Mouse (Mus musculus): ENCODE measurements around the gene Klrg2.
"Not testable (repeated sequence)": the region's sequence is repeated elsewhere in the genome, so short reads cannot be mapped to it uniquely, and the experiment has no call there.

The Klrg2 gene

DNA sequence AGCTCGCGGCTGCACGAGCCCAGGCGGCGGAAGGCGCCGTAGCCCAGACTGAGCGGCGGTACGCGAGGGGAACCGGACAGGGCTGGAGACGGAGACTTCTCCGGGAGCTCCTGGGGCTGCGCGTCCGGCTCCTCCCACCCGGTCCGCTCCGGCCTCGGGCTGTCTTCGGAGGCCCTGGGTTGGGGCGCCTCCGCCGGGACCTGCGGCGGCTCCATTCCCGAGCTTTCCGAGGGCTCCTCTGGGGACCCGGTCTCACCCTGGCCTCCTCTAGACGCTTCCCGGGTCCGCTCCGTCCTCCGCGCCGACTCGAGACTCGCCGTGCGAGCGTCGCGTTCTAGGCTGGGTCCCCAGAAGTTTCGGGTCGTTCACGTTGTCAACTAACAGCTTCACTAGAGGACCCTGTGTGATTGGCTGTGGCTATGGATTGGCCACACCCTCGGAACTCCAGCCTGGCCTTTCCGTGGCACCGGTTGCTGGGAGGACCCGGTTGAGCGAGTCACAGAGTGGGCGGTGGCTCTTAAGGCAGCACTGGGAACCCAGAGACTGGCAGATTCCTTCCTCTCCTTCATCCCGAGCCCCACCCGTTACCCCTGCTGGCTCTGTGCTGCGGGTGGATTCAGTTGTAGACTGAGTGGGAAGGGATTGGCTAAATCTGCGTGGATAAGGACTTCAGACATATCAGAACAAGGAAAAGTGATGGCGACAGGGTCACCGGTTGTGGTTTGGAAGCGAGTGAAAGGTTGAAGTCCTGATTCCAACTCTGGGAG is at the start of gene Klrg2:
TSS of gene Klrg2 (minus strand) at position 391 of the 767 bp plus-strand sequence.
- peak in 1 of 2 experiments; percentile 18 for DNase-seq (ENCODE audit: low spot score in 2 of 2)

DNA sequence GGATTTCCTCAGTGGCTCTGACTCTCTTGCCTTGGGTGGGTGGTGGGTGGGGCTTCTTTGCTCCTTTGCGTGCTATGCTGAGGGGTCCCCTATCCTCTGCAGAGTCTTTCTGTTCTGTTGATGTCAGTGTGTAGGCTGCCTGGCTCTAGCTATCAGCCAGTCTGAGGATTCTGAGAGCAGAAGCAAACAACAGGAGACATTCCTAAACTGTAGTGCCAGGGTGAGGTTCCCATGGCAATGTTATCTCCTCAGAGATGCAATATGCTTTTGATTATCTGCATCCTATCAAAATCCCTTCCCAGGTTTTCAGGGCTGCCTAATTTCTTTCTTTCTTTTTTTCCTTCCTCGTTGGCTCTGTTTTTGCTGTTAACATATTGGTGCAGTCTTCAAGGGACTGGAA is 45.5 kb upstream of the Klrg2 start:
- DNase-seq (ENCODE audit: low spot score in 2 of 2): no peak

DNA sequence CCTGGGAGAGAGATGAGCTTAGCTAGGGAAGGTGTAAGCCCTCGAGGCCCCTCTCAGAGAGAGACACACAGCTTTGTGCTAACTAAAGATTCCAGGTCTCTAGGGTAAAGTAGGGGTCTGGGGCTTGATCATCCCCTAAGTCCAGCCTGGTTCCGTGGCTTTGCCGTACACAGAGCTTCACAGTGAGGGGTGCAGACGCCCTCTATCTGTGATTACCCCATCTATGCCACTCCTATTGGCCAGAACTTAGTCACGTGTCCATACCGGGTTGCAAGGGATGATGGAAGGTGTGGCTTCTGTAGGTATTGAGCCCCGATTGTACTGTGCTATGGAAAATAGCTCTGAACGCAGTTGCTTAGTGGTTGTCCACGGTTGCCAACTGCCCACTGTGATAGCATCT is 40.6 kb upstream of the Klrg2 start:
- no peak for DNase-seq (ENCODE audit: low spot score in 2 of 2)

DNA sequence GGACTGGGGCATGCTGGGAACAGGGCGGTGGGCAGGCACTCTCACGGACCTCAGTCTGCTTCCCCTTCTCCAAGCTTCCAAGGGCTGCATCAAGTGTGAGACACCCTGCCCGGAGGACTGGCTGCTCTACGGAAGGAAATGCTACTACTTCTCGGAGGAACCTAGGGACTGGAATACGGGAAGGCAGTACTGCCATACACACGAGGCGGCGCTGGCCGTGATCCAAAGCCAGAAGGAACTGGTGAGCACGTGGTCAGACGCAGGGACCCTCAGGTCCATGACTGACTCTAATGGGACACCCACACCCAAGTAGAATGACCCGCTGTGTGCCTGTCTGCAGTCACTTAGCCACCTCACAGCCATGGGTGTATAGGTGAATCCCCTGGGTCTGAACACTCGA is 39.7 kb upstream of the Klrg2 start:
- DNase-seq (ENCODE audit: low spot score in 2 of 2): no peak

DNA sequence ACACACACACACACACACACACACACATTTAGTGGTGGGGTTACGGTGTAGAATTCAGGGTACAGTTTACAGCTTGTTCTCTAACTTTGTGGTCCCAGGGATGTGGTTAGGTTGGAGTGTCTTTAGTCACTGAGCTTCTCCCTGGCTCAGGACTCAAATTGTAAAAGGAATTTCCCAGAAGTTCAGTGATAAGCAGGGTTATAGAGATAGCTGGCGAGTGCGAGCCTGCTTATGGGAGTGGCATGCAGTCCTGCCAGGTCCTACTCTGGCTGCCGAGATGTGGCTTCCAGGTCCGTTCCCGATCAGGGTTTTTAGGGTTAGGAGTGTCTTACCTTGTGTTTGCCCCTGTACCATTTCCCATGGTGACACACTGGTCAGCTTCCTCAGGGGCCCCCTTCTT is 39.2 kb upstream of the Klrg2 start:
- DNase-seq (ENCODE audit: low spot score in 2 of 2): no peak

DNA sequence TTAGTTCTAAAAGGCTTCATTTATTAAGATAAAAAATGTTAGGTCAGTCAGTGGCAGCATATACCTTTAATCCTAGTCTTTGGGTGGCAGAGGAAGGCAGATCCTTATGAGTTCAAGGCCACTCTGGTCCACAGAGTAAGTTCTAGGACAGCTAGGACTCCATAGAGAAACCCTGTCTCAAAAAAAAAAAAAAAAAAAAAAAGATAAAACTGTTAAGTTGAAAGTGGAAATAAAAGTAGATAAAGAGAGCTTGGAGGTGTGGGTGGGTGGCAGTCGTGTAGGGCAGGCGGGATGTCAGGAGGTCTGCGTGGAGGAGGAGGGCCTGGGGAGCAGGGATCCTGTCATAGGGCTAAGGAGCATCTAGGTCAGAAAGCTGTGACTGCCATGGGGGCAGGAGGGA is 35.0 kb upstream of the Klrg2 start:
- DNase-seq (ENCODE audit: low spot score in 2 of 2): no peak

DNA sequence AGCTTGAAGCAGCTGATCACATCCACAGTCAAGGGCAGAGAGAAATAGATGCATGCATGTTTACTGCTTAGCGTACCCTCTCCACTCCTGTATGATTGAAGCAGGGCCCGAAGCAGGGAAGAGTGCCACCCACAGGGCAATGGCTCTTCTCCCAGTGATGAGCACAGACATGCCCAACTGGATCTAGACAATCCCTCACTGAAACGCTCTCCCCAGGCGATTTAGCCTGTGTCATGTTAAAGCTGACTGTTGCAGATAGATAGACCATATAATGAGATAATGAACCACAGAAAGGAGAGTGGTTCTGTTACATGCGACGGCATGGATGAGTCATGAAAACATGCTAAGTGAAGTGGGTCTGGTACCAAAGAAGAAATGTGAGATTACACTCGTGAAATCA is 34.2 kb upstream of the Klrg2 start:
- no peak for DNase-seq (ENCODE audit: low spot score in 2 of 2)

DNA sequence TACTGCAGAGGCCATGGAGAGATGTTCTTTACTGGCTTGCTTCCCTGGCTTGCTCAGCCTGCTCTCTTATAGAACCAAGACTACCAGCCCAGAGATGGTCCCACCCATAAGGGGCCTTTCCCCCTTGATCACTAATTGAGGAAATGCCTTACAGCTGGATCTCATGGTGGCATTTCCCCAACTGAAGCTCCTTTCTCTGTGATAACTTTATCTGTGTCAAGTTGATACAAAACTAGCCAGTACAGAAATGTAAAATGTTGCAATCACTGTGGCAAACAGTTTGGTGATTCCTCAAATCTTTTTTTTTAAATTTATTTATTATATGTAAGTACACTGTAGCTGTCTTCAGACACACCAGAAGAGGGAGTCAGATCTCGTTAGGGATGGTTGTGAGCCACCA is 33.4 kb upstream of the Klrg2 start:
- DNase-seq (ENCODE audit: low spot score in 2 of 2): not testable (repeated sequence)

DNA sequence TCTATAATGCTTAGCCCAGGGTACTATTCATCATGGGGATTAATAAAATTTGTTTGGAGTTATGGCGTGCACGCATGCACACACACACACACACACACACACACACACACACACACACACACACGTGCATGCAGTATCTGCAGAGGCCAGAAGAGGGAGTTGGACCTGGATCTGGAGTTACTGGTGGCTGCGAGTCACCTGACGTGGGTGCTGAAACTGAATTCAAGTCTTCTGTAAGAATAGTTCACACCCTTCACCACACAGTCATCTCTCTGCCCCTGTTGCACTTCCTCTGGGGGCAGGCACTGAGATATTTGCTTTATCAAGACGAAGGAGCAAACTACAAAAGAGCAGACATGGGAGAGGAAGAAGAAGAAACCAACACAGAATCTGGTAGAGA is 32.5 kb upstream of the Klrg2 start:
- DNase-seq (ENCODE audit: low spot score in 2 of 2): no peak

DNA sequence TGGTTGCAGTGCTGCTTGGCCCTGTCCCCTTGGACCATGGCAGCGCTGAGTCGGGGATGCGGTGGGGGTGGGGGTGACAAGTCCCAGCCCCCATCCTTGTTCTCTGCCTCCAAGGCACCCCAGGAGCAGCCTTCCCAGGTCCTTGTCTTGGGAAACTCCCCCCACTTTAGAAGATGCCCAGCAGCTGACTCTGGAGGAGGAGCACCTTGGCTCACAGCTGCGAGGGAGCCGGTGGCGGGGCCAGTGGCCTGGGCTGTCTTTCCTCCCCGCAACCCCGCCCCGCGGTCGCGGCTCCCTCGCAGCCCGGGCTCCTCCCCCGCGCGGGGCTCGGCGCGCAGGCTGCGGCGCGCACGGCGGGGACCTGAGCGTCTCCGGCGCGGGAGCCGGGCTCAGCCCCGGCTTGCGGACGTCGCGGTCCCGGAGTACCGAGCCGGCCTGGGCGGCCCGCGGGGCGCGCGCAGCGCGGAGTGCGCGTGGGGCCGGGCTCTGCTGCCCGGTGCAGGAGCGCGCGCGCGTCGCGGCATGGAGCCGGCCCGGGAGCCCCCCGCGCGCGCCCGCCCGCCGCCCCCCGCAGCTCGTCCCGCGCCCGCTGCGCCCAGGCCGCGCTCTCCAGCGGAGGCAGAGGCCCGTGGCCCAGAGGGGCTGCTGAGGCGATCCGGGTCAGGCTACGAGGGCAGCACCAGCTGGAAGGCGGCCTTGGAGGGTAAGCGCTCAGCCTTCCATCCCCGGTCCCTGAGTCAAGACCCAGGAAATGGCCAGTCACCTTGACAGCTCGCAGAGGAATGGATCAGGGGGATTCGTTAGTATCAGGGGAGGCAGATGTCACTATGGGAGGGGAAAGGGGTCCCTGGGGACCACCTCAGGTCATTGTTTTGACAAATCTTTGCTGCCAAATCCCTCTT is 25.9 kb upstream of the Klrg2 start, which contains the start of gene Clec2l:
TSS of gene Clec2l (plus strand) at position 356 of the 902 bp plus-strand sequence.
- peak in 1 of 2 experiments; percentile 31 for DNase-seq (ENCODE audit: low spot score in 2 of 2)

DNA sequence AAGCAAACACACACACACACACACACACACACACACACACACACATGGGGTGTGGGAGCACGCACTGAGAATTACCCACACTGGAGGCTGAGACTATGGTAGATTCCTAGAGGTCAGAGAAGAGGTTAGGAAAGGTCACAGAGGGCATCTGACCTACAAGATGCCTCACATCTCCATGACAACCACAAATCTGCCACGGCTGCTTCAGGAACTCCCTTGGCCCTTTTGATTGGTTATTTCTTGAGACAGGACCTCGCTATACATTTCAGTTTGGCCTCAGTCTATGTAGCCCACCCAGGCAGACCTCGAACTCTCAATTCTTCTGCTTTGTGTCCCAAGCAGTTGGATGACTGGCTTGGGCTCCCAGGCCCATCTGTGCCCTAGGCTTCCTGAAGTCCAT is 24.6 kb upstream of the Klrg2 start:
- no peak for DNase-seq (ENCODE audit: low spot score in 2 of 2)

DNA sequence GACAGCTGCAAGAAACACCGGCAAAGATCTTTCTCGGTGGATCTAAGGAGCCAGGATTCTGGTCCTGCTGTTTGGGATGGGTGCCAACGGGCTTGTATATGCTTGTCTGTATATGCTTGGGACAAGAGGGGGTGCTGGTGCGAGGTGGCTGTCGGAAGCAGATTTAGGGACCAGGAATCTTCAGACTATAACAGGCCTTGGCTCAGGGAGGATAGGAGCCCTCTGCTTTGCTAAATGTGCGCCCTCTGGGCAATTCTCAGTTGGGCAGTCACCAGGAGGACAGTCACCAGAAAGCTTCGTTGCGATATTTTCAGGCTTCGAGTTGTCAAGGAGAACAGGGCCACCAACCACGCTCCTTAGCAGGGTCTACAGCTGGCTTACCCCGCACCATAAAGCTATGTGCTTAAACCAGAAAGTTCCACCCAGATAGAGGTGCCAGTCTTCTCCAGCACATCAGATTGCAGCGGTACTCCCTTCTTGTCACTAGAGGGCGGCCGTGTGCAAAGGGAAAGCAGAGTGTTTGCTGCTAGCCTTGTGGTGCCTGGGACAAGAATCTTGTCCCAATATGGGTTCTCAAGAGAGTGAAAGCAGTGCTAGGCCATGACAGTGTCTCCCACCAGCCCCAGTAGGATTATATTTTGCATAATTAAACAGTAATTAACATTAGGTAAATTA is 13.4 kb upstream of the Klrg2 start:
- DNase-seq (ENCODE audit: low spot score in 2 of 2): peak in 1 of 2 experiments; percentile 78

DNA sequence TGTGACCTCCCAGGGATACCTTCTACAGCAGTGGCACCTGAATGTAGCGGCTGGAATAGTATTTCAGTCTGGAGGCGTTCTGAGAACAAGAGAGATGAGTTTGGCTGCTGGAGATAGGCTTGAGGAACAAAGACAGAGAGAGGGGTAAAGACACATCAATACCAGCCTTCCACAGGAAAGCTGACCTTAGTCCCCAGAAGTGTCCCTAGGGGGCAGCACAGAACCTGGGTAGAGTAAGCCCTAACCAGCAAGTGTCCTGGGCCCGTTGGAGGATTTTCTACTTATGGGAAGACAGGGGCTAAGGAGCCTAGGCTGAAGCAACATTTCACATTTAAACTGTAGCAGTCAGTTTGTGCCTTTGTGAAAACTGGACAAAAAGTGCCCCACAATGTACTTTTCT is 12.5 kb upstream of the Klrg2 start:
- no peak for DNase-seq (ENCODE audit: low spot score in 2 of 2)

DNA sequence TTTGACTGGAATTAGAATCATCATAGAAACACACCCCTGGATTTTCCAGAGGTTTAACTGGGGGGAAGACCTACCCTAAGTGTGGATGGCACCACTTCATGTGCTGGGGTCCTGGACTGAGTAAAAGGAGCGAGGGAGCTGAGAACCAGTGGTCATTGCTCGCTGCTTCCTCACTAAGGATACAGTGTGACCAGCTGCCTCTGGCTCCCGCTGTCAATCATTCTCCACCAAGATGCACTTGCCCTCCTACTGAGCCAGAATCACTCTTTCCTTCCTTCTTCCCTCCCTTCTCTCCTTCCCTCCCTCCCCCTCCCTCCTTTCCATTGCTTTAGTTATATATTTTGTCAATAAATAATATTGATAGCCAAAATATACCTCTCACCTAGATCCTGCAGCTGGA is 6.0 kb upstream of the Klrg2 start:
- no peak for DNase-seq (ENCODE audit: low spot score in 2 of 2)

DNA sequence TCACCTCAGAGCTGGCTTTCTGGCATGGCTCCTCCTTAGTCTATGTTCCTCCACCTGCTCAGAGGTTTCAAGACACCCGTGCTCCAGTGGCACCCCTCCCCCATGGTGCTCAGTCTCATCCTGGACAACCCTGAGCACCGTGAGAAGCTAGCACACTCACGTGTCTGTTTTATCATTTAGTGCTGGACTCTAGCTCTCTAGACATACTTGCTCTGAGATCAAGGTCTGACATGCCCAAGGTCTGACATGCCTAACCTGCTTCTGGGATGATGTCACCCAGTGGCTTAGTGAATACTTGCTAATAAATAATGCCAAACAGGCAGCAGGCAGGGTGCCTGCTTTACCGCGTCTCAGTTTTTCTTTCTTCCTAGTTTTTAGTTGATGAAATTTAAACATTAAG is 5.6 kb upstream of the Klrg2 start:
- DNase-seq (ENCODE audit: low spot score in 2 of 2): no peak

DNA sequence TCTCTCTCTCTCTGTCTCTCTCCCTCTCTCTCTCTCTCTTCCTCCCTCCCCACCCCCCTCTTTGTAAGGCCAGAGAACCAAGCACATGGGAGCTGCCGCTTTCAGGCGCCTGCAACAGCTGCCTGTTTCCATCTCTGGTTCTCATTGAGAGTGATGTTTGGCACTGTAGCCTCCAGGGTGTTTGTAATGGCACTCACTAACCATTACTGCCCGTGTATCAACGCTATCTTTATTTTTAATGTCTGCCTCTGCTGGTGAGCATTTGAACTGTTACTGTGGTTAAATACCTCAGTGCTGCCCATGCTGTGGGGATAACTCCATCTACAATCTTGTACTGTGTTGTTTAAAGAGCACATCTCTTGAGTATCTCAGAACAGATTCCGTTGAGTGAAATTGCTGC is 4.6 kb upstream of the Klrg2 start:
- no peak for DNase-seq (ENCODE audit: low spot score in 2 of 2)

DNA sequence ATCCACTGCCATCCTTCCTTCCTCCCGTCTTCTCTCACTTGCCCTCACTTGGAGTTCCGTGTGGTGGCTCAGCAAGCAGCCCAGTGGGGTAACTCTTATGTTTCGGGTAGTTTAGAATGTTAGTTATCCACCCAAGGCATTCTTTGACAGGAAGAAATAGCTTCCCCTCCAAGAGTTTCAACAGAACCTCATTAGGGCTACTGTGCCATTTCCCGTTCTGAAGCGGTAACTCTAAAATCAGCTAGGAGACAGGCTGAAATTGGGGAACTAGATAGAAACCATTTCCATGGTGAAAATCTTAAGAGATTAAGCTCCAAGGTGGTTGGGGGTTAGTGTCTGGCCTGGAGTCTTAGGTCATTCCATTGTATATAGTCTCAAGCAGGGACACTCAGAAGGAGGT is 4.2 kb upstream of the Klrg2 start:
- no peak for DNase-seq (ENCODE audit: low spot score in 2 of 2)

DNA sequence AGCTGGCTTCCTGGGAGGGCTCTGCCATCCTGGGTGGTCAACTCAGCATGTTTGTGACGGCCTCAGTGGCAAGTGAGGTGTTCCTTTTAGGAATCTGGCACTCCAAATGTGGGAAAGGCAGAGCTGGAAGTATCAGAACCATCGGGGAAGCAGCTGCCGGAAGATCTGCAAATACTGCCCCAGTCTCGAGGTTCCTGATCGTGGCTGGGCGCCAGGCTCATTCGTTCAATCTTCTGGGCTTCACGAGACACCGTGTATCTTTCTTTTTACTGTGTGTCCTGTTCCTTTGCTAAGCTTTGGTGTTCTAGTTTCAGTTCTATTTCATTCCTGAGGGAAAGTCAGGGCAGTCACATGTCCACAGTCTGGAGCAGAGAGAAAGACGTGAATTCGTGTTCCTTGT is 3.4 kb upstream of the Klrg2 start:
- no peak for DNase-seq (ENCODE audit: low spot score in 2 of 2)

DNA sequence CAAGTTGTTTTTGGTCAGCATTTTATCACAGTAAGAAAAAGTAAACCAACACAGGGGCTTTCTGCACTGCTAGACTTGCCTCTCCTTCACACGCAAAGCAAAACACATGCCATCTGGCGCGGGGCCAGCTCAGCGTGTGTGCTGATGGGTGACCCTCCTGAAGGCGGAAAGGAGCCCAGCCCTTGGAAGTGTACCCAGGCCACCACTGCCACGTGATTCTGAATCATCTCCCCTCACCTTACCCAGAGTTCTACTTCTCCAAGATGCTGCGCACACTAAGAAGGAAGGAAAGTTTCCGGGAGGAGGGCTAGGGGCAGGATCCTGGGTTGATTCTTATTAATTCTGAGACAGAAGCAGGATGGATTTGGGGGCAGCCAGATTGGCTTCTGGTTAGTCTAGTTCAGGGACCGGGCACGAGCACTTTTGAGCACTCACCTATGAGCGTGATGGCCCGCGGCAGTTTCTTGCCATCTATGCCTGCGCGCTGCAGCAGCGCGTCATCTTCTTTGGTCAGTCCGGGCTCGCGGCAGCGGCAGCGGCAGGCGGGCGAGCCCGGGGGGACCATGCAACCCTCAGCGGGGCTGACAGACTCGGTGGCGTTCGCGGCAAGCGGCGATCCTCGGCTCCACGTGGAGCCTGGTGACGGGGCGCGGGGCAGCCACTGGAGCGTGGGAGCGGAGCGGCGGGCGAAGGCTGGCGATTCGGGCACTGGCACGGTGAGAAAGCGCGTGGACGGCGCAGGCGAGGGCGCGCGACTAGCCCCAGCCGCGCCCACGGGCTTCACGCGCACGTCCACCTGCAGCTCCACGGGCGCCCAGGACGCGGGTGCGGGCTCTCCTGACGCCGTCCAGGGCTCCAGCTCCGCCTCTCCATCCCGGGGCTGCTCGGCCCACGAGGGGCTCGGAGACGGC is 846 bp downstream of the Klrg2 start:
- DNase-seq (ENCODE audit: low spot score in 2 of 2): no peak

DNA sequence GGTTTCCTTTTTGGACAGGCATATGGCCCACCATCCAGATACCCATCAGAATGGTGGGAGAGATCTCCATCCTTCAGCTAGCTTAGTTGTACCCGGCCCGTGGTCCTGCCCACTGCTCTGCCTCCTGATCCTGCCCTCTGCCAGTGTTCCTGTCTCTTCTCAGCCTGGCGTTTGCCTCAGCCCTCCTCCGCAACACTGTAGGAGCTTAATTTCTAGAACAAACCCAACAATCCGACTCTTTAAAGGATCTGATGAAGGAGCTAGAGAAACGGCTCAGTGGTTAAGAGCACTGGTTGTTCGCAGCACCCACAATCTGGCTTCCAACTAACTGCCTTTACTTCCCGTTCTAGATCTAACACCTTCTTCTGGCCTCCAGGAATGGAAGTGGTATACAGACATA is 2.6 kb downstream of the Klrg2 start:
- DNase-seq (ENCODE audit: low spot score in 2 of 2): no peak

DNA sequence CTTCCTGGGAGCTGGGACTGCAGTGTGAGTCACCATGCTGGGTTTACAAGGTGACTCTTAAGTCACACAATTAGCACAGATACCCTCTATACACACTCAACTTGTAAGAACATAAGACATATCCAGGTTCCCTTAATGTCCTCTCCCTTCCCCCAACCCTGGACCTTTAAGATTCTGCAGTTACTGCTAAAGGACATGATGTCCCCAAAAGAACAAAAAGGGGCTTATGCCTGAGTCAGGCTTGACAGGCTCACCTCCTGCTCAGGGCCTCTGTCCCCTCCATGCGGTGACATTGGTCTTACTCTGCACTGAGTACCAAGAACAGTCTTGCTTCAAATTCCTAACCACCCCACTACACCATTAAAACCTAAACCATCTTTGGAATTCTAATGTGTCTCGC is 4.2 kb downstream of the Klrg2 start:
- DNase-seq (ENCODE audit: low spot score in 2 of 2): no peak
